ENCODE assay signal across 10 mouse cellular contexts in the genomic region with DNA sequence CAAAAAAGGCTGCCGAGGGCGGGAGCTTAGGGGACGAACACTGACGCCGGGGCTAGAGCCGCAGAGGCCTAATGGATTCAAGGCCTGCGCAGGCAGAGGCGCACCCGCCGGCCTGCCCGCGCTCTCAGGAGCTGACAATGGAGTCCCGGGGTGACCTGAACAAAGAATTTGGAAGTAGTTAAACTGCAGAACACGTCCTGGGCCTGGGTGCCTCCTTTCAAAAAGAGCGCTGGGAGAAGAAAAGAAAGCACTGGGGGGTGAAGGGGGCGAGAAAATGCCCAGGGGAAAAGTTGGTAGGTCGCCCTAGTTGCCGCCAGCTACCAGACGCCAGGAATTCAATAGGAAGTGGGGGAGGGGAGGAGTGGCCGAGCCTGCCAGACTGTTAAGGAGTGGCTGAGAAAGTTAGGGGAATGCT. TPM values are rescaled to one million over a fixed set of nuclear protein-coding genes. Genes with fewer than 3 reads are reported as not detected.
DNase-seq lines count a peak whose midpoint lies in the region; ATAC-seq and TF ChIP-seq lines count a peak whose summit lies in the region.
"Had no signal": no experiment of that assay in that cellular context is flagged by ENCODE, and none has a peak within 500 bp of the region (broad histone marks: within the 10 kb centered on the region; RNA-seq: fewer than 3 reads in every experiment).

No protein-coding gene starts in this region.

- WGBS in hindbrain, embryonic 11.5 days: under 1% methylated on average over 20 of the region's 20 CpGs
- 8% methylated on average over 20 of the region's 20 CpGs for WGBS in midbrain, embryonic 16.5 days
- 6% methylated on average over 20 of the region's 20 CpGs for WGBS in lung, postnatal 0 days

- no peak for TF ChIP-seq CTCF in lung, postnatal 0 days (IDR thresholded peaks at IDR 0.05)

- H3K27me3 ChIP-seq in hindbrain, embryonic 11.5 days (ENCODE audit: control insufficient read depth, insufficient read depth, low read length): peaks cover 59% of the 10 kb centered on the region
- H3K27me3 ChIP-seq in midbrain, embryonic 16.5 days (ENCODE audit: control insufficient read depth, insufficient read depth, low read depth, low read length): peaks cover 17% of the 10 kb centered on the region
- H3K27me3 ChIP-seq in lung, postnatal 0 days (replicated peaks; ENCODE audit: insufficient read depth, low read length): peaks cover 82% of the 10 kb centered on the region

- H3K9ac ChIP-seq in hindbrain, embryonic 11.5 days (ENCODE audit: low read depth, low read length): peak overlapping the region; percentile 54
- H3K9ac ChIP-seq in midbrain, embryonic 16.5 days (ENCODE audit: low read depth, low read length): no peak overlapping the region
- no peak overlapping the region for H3K9ac ChIP-seq in lung, postnatal 0 days (replicated peaks; ENCODE audit: low read depth)

- peak; percentile 57 to 63 for DNase-seq in frontal cortex, postnatal 10 days (ENCODE audit: low spot score in 2 of 2)
- DNase-seq in frontal cortex, adult 2 months (ENCODE audit: extremely low spot score in 1 of 2, low spot score in 1 of 2): no peak
- peak; percentile 68 for DNase-seq in cerebellum, adult 9-10 months
- DNase-seq in hindbrain, embryonic 11.5 days (ENCODE audit: low spot score): peak; percentile 87
- no peak for DNase-seq in lung, postnatal 10 days
- no peak for DNase-seq in lung, postnatal 0 days (ENCODE audit: low spot score)
- DNase-seq in spleen, postnatal 10 days (ENCODE audit: low spot score in 2 of 2): no peak
- DNase-seq: kidney, postnatal 14 days; lung, adult 18-20 months had no signal

- peak; percentile 66 for ATAC-seq in hindbrain, embryonic 11.5 days (ENCODE audit: low FRiP score)
- ATAC-seq in midbrain, embryonic 16.5 days: no peak
- ATAC-seq in lung, postnatal 0 days: no peak

- H3K27ac ChIP-seq in hindbrain, embryonic 11.5 days (ENCODE audit: low read depth, low read length): peak overlapping the region; percentile 93
- peak overlapping the region; percentile 52; the same call in 1 of the 2 replicates for H3K27ac ChIP-seq in midbrain, embryonic 16.5 days (ENCODE audit: low read length)
- no peak overlapping the region for H3K27ac ChIP-seq in lung, postnatal 0 days (ENCODE audit: low read length)

- no peaks in the 10 kb centered on the region for H3K36me3 ChIP-seq in hindbrain, embryonic 11.5 days (ENCODE audit: control insufficient read depth, insufficient read depth, low read length)
- no peaks in the 10 kb centered on the region for H3K36me3 ChIP-seq in midbrain, embryonic 16.5 days (ENCODE audit: control insufficient read depth, insufficient read depth, low read length)
- H3K36me3 ChIP-seq in lung, postnatal 0 days (ENCODE audit: insufficient read depth, low read length): no peaks in the 10 kb centered on the region

- H3K4me2 ChIP-seq in hindbrain, embryonic 11.5 days (replicated peaks; ENCODE audit: low read depth, low read length): peak overlapping the region; percentile 31
- peak overlapping the region; percentile 24 for H3K4me2 ChIP-seq in midbrain, embryonic 16.5 days (ENCODE audit: low read length)
- no peak overlapping the region for H3K4me2 ChIP-seq in lung, postnatal 0 days (replicated peaks; ENCODE audit: low read depth, low read length)

- peak overlapping the region; percentile 90 for H3K4me3 ChIP-seq in hindbrain, embryonic 11.5 days (ENCODE audit: low read depth, low read length)
- H3K4me3 ChIP-seq in midbrain, embryonic 16.5 days (ENCODE audit: low read depth, low read length): no peak overlapping the region
- H3K4me3 ChIP-seq in lung, postnatal 0 days (ENCODE audit: low read depth, low read length): no peak overlapping the region

- no peaks in the 10 kb centered on the region for H3K9me3 ChIP-seq in hindbrain, embryonic 11.5 days (ENCODE audit: control insufficient read depth, low read length)
- no peaks in the 10 kb centered on the region for H3K9me3 ChIP-seq in midbrain, embryonic 16.5 days (replicated peaks; ENCODE audit: control insufficient read depth, low read length, poor library complexity, severe bottlenecking)
- no peaks in the 10 kb centered on the region for H3K9me3 ChIP-seq in lung, postnatal 0 days (ENCODE audit: low read length)

- peaks cover 4% of the 10 kb centered on the region; the same call in 1 of the 2 replicates for H3K4me1 ChIP-seq in hindbrain, embryonic 11.5 days (replicated peaks; ENCODE audit: control insufficient read depth, insufficient read depth, low read length)
- peaks cover 22% of the 10 kb centered on the region for H3K4me1 ChIP-seq in midbrain, embryonic 16.5 days (ENCODE audit: control insufficient read depth, insufficient read depth, low read length)
- H3K4me1 ChIP-seq in lung, postnatal 0 days (ENCODE audit: insufficient read depth, low read depth, low read length): no peaks in the 10 kb centered on the region

- no peak for TF ChIP-seq EP300 in lung, postnatal 0 days (IDR thresholded peaks at IDR 0.05)

RNA-seq across cellular contexts. Expression of gene Polg, which starts 31.5 kb away (rescaled TPM):
- 73.0 and 84.6 TPM in 2 replicates for polyA plus RNA-seq in frontal cortex, adult 2 months (2012; rRNA removed)
- 22.5 and 26.3 TPM in 2 replicates for polyA plus RNA-seq in hindbrain, embryonic 11.5 days (2014; fragmentation: Nextera tagmentation; extraction: Ambion mirVana)
- 19.7 and 22.0 TPM in 2 replicates for polyA plus RNA-seq in midbrain, embryonic 16.5 days (2015; fragmentation: Nextera tagmentation; extraction: Ambion mirVana)
- polyA plus RNA-seq in lung, postnatal 0 days (2015; fragmentation: Nextera tagmentation; extraction: Ambion mirVana): 32.3 and 39.9 TPM in 2 replicates

Comparison
In these comparisons a context has a peak if more than half of its experiments do, and no peak if none do; other contexts are left out.
1. DNase-seq: peak in frontal cortex, postnatal 10 days (2 of 2), cerebellum, adult 9-10 months (single experiment) and hindbrain, embryonic 11.5 days (single experiment); none in frontal cortex, adult 2 months (0 of 2), lung, postnatal 10 days (single experiment), lung, postnatal 0 days (single experiment) and spleen, postnatal 10 days (0 of 2).